Mouse (Mus musculus): ENCODE results near the gene Fkbp2. TPM values are rescaled to one million over a fixed set of nuclear protein-coding genes. Genes with fewer than 3 reads are reported as not detected.

The Fkbp2 gene
- polyA plus RNA-seq, 1 experiment from 2014 or later, result 167 TPM

DNA sequence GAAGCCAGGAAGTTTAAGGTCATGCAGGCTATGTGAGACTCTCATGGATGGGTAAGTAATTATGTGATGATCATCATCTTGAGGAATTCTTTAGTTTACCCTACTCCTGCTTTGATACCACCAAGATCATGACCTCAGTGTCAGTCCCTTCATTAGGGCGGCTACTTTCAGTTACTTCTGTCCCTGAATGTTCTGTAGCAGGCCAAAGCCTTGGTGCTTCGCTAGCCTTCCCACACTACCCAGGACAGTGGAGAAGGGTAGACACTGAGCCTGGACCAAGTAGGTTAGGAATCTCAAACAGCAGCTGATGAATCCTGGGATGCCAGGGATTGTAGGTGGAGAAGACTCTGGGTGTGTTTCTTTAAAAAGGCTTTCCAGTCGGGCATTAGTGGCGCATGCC lies 1.2 kb upstream of the Fkbp2 start:
- no peaks in the 10 kb centered on the region for H3K27me3 ChIP-seq
- ATAC-seq (no peak), DNase-seq (ENCODE audit: low read depth, low spot score) (no peak)
- POLR2A ChIA-PET, result interaction anchor here (1.0 to 2.0 kb wide), 4 partner anchors 10 to 29 kb away, joined by 3 to 8 read pairs (median 4); partner anchors contain the start of genes Nudt22 and Trpt1
- in situ Hi-C loops (cut with MboI; ENCODE audit: low pct_unique_long_range_greater_than_20kb), result no loop called here
- CTCF ChIA-PET, result interaction anchor here (1.1 to 1.7 kb wide), 2 partner anchors 9 to 39 kb away, joined by 3 to 4 read pairs; no protein-coding TSS in a partner anchor
- TF ChIP-seq CTCF (IDR thresholded peaks at IDR 0.05), result no peak

- ATAC-seq (peak; percentile 82), DNase-seq (ENCODE audit: low read depth, low spot score) (peak; percentile 97)
- no peak for TF ChIP-seq CTCF (IDR thresholded peaks at IDR 0.05)
- in situ Hi-C loops (cut with MboI; ENCODE audit: low pct_unique_long_range_greater_than_20kb), result loop anchor here (5.0 kb wide), 1 partner anchor 57 kb away; the partner anchor contains the start of gene Esrra
- H3K27me3 ChIP-seq, result no peaks in the 10 kb centered on the region
- ChIA-PET CTCF (interaction anchor here (0.7 to 5.5 kb wide), 23 partner anchors 8 to 155 kb away, joined by 3 to 36 read pairs (median 5); partner anchors contain the start of genes Catsperz, Dnajc4, Esrra and Nudt22), POLR2A (interaction anchor here (1.2 to 7.0 kb wide), 4 partner anchors 16 to 57 kb away, joined by 3 to 44 read pairs (median 5); partner anchors contain the start of genes Gpr137, Nudt22 and Trpt1)
Measured at GRCm38 (mm10) chr19:6979486-6980380, 568 bp downstream of the Fkbp2 start.

DNA sequence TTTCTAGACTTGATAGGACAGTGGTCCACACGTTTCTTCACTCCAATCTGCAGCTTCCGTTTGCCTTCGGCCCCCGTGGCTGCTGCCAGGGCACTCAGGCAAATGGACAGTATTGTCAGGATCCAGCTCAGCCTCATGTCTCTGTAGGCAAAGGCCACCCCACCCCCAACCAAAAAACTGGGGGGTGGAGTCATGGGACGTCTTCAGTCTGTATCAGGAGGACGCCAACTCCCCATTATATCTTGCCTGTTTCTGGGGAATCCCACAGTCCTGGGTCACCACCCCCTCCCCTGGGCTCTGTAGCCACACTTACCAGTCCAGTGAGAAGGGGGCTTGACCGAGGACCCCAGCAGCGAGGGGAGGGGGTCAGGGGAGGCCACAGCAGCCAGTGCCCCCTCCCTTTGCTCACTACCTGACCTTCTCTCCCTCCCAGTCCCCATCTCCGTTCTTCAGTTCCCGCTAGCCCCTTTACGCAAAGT lies 1.3 kb downstream of the Fkbp2 start:
- no peaks in the 10 kb centered on the region for H3K27me3 ChIP-seq
- ATAC-seq (no peak), DNase-seq (ENCODE audit: low read depth, low spot score) (no peak)
- ChIA-PET POLR2A (interaction anchor here (1.3 to 7.0 kb wide), 3 partner anchors 17 to 56 kb away, joined by 4 to 44 read pairs (median 6); partner anchors contain the start of genes Nudt22 and Trpt1), CTCF (interaction anchor here (0.8 to 5.5 kb wide), 20 partner anchors 7 to 155 kb away, joined by 3 to 36 read pairs (median 4); partner anchors contain the start of genes Catsperz, Dnajc4, Esrra and Nudt22)
- in situ Hi-C loops (cut with MboI; ENCODE audit: low pct_unique_long_range_greater_than_20kb), result loop anchor here (5.0 kb wide), 1 partner anchor 57 kb away; the partner anchor contains the start of gene Esrra
- TF ChIP-seq CTCF (IDR thresholded peaks at IDR 0.05), result no peak

- TF ChIP-seq CTCF (IDR thresholded peaks at IDR 0.05), result no peak
- ATAC-seq (no peak), DNase-seq (ENCODE audit: low read depth, low spot score) (no peak)
- no peaks in the 10 kb centered on the region for H3K27me3 ChIP-seq
- POLR2A ChIA-PET, result interaction anchor here (0.7 to 7.0 kb wide), 6 partner anchors 17 to 105 kb away, joined by 3 to 44 read pairs (median 4); partner anchors contain the start of genes Bad, Gpr137, Nudt22 and Trpt1
- in situ Hi-C loops (cut with MboI; ENCODE audit: low pct_unique_long_range_greater_than_20kb), result loop anchor here (5.0 kb wide), 1 partner anchor 56 kb away; the partner anchor contains the start of gene Esrra
- CTCF ChIA-PET, result interaction anchor here (1.0 to 5.5 kb wide), 7 partner anchors 8 to 55 kb away, joined by 3 to 36 read pairs (median 9); partner anchors contain the start of genes Catsperz, Dnajc4, Esrra and Nudt22
Measured at GRCm38 (mm10) chr19:6978639-6978974, 1.7 kb downstream of the Fkbp2 start.

- ATAC-seq (no peak), DNase-seq (ENCODE audit: low read depth, low spot score) (no peak)
- in situ Hi-C loops (cut with MboI; ENCODE audit: low pct_unique_long_range_greater_than_20kb), result loop anchor here (5.0 kb wide), 1 partner anchor 56 kb away; the partner anchor contains the start of gene Esrra
- POLR2A ChIA-PET, result interaction anchor here (0.7 to 7.0 kb wide), 6 partner anchors 17 to 105 kb away, joined by 3 to 44 read pairs (median 4); partner anchors contain the start of genes Bad, Gpr137, Nudt22 and Trpt1
- CTCF ChIA-PET, result interaction anchor here (1.0 to 5.5 kb wide), 7 partner anchors 8 to 55 kb away, joined by 3 to 36 read pairs (median 9); partner anchors contain the start of genes Catsperz, Dnajc4, Esrra and Nudt22
- TF ChIP-seq CTCF (IDR thresholded peaks at IDR 0.05), result no peak
- H3K27me3 ChIP-seq, result no peaks in the 10 kb centered on the region
Measured at GRCm38 (mm10) chr19:6977759-6978638, 2.3 kb downstream of the Fkbp2 start.

DNA sequence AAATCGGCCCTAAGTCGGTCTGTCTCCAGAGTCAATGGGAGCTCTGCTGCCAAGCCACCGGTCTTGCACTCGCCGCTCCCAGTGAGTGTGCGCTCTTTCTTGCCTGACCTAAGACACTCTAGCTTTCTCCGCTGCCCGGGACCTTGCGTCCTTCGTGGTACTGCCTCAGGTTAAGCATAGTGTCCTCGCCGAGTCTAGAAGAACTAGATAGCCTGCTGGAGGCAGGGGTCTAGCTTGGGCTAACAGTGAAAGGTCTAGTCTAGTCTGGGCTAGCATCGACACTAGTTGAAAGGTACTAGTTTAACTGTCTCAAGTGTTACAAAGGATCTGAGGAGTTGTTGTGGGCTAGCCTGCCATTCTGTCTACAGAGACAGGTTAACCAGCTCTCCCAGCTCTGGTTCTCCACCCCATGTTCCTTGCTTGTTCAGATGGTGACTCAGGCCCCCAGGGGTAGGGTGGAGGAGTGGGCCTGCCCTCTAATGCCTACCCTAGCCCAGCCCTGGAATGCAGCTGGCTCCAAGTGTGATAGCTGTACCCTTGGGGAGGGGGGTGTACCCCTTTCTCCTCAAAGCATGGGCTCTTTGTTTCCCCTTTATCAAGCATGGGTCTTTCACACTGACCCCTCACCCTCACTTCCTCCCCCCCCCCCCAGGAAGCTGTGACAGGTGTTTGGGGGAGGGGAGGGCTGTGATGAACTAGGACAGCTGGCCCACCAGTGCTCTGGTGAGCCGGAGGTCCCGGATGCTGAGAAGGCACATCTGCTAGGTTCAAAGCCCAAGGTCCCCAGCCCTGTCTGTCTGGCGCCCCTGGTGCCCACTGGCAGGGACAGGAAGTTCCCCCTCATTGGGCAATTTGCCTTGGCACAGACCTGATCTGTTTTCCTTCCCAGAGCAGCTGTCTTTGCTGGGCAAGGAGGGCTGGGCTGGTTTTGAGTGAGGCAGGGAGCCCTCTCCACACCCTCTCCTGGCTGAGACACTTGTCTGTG lies 4.5 kb downstream of the Fkbp2 start, which contains the start of gene Plcb3:
Plcb3 (minus strand) TSS at position 934 of the 985 bp plus-strand sequence.
- TF ChIP-seq CTCF (IDR thresholded peaks at IDR 0.05), result no peak
- no peaks in the 10 kb centered on the region for H3K27me3 ChIP-seq
- DNase-seq (ENCODE audit: low read depth, low spot score), result no peak
- ATAC-seq, result no peak
- in situ Hi-C loops (cut with MboI; ENCODE audit: low pct_unique_long_range_greater_than_20kb), result loop anchor here (5.0 kb wide), 1 partner anchor 54 kb away; the partner anchor contains the start of gene Esrra
- POLR2A ChIA-PET, result interaction anchor here (0.5 to 7.0 kb wide), 18 partner anchors 12 to 1413 kb away, joined by 3 to 44 read pairs (median 3); partner anchors contain the start of genes Bad, Catsperz, Gpr137 and Nudt22
- CTCF ChIA-PET, result interaction anchor here (0.8 to 5.5 kb wide), 9 partner anchors 8 to 53 kb away, joined by 3 to 36 read pairs (median 4); partner anchors contain the start of genes Bad, Catsperz and Esrra

DNA sequence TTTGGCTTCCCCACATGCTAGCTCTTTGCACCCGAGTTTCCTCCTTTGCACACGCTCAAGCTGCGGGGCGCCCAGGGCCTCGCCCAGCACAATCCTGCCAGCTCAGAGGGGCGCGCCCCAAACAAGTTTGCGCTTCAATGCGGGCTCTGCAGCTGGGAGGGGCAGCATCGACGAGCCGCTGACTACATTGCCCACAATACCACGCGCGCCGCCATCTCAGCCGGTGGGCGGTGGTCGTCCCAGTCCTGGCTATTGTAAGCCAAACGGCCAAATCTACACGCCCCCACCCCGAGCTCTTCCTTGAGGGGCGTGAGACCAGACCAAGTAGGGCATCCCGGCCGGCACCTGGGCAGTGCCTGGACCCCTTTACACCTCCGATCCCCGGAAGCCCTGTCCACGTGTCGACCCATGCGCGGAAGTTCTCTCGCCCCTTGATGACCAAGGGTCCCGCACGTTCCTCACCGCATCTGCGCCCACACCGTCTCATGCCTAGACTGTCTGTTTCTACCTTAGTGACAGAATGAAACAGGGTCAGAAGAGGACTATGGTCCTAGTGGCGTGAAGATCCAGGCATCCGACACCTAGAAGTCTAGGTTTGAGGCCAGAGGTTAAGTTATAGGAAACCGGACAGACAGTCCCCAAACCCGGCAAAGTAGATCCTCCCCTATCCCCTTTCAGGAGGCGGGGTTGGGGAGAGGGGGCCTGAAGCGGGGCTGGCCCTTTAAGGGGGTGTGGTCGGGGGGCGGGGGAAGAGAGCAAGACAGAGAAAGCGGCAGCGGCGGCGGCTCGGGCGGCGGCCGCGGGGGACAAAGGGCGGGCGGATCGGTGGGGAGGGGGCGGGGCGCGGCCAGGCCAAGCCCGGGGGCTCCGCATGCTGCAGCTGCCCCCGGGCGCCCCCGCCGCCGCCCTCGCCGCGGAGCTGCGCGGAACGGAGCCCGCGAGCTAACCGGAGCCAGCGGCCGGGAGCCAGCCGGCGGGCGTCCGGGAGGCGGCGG lies 5.8 kb downstream of the Fkbp2 start, which contains the start of gene Ppp1r14b:
Ppp1r14b (plus strand) TSS at position 758 of the 995 bp plus-strand sequence.
- TF ChIP-seq CTCF (IDR thresholded peaks at IDR 0.05), result no peak
- in situ Hi-C loops (cut with MboI; ENCODE audit: low pct_unique_long_range_greater_than_20kb), result loop anchor here (5.0 kb wide), 1 partner anchor 52 kb away; the partner anchor contains the start of gene Esrra
- peak; percentile 29 for ATAC-seq
- POLR2A ChIA-PET, result interaction anchor here (0.6 to 7.0 kb wide), 11 partner anchors 14 to 1412 kb away, joined by 3 to 44 read pairs (median 4); partner anchors contain the start of genes Bad, Gpr137, Nudt22 and Prdx5
- H3K27me3 ChIP-seq, result no peaks in the 10 kb centered on the region
- no peak for DNase-seq (ENCODE audit: low read depth, low spot score)
- CTCF ChIA-PET, result interaction anchor here (0.8 to 5.5 kb wide), 5 partner anchors 10 to 51 kb away, joined by 3 to 36 read pairs (median 3); partner anchors contain the start of genes Catsperz and Esrra

All from Patski (cell line).